Comparison of ENCODE assay signal across 8 mouse cellular contexts in genomic region chr11:97839441-97840134, GRCm38 (mm10). TPM values are rescaled to one million over a fixed set of nuclear protein-coding genes. Genes with fewer than 3 reads are reported as not detected.
DNase-seq lines count a peak whose midpoint lies in the region; ATAC-seq lines count a peak whose summit lies in the region.

No protein-coding gene starts in this region.

- H3K27ac ChIP-seq in heart, embryonic 13.5 days (replicated peaks), result no peak overlapping the region
- H3K27ac ChIP-seq in embryonic facial prominence, embryonic 13.5 days, result peak overlapping the region; percentile 52
- peak overlapping the region; percentile 6; the same call in 1 of the 2 replicates for H3K27ac ChIP-seq in liver, embryonic 13.5 days

- H3K4me1 ChIP-seq in heart, embryonic 13.5 days, result peaks cover 29% of the 10 kb centered on the region
- peaks cover 16% of the 10 kb centered on the region; the same call in 1 of the 2 replicates for H3K4me1 ChIP-seq in embryonic facial prominence, embryonic 13.5 days
- H3K4me1 ChIP-seq in liver, embryonic 13.5 days (replicated peaks), result peaks cover 55% of the 10 kb centered on the region

- no peak overlapping the region for H3K4me2 ChIP-seq in heart, embryonic 13.5 days
- H3K4me2 ChIP-seq in embryonic facial prominence, embryonic 13.5 days, result peak overlapping the region; percentile 14
- H3K4me2 ChIP-seq in liver, embryonic 13.5 days, result no peak overlapping the region

- WGBS in heart, embryonic 13.5 days, result 56% methylated on average over 11 of the region's 11 CpGs
- WGBS in embryonic facial prominence, embryonic 13.5 days, result 47% methylated on average over 11 of the region's 11 CpGs
- WGBS in liver, embryonic 13.5 days (ENCODE audit: insufficient replicate concordance), result 67% methylated on average over 11 of the region's 11 CpGs

- peak overlapping the region; percentile 24; the same call in 1 of the 2 replicates for H3K9ac ChIP-seq in heart, embryonic 13.5 days
- peak overlapping the region; percentile 32; the same call in 1 of the 2 replicates for H3K9ac ChIP-seq in embryonic facial prominence, embryonic 13.5 days
- H3K9ac ChIP-seq in liver, embryonic 13.5 days, result no peak overlapping the region

- no peak for ATAC-seq in heart, embryonic 13.5 days (ENCODE audit: extremely low read depth, insufficient number of reproducible peaks, low FRiP score, low TSS enrichment)
- ATAC-seq in embryonic facial prominence, embryonic 13.5 days (ENCODE audit: insufficient number of reproducible peaks, insufficient read depth, low FRiP score, low TSS enrichment, low read depth), result no peak
- no peak for ATAC-seq in liver, embryonic 13.5 days (ENCODE audit: low read depth)

- no peak overlapping the region for H3K4me3 ChIP-seq in heart, embryonic 13.5 days
- no peak overlapping the region for H3K4me3 ChIP-seq in embryonic facial prominence, embryonic 13.5 days
- no peak overlapping the region for H3K4me3 ChIP-seq in liver, embryonic 13.5 days (replicated peaks)

- no peak for DNase-seq in heart, adult 18-20 months
- peak; percentile 11 for DNase-seq in ES-CJ7 (ENCODE audit: low read depth, low spot score)
- no peak for DNase-seq in liver, embryonic 13.5 days
- no peak for DNase-seq in ovary, postnatal 10 days (ENCODE audit: low spot score)
- no peak for DNase-seq in thymus, postnatal 25 days
- DNase-seq in spleen, postnatal 36 days (ENCODE audit: low spot score in 2 of 2), result no peak

- peaks cover 37% of the 10 kb centered on the region for H3K36me3 ChIP-seq in heart, embryonic 13.5 days
- peaks cover 39% of the 10 kb centered on the region for H3K36me3 ChIP-seq in embryonic facial prominence, embryonic 13.5 days
- H3K36me3 ChIP-seq in liver, embryonic 13.5 days, result peaks cover 20% of the 10 kb centered on the region

- no peaks in the 10 kb centered on the region for H3K27me3 ChIP-seq in heart, embryonic 13.5 days (replicated peaks)
- no peaks in the 10 kb centered on the region for H3K27me3 ChIP-seq in embryonic facial prominence, embryonic 13.5 days
- H3K27me3 ChIP-seq in liver, embryonic 13.5 days, result no peaks in the 10 kb centered on the region

- no peaks in the 10 kb centered on the region for H3K9me3 ChIP-seq in heart, embryonic 13.5 days
- no peaks in the 10 kb centered on the region for H3K9me3 ChIP-seq in embryonic facial prominence, embryonic 13.5 days
- no peaks in the 10 kb centered on the region for H3K9me3 ChIP-seq in liver, embryonic 13.5 days (replicated peaks)

RNA-seq across cellular contexts. Expression of gene B230217C12Rik, which starts 1.0 kb away (rescaled TPM):
- 5.1 and 5.5 TPM in 2 replicates for polyA plus RNA-seq in heart, embryonic 13.5 days (2015; fragmentation: Nextera tagmentation; extraction: Ambion mirVana)
- under 1 TPM; 0.51 to 0.55 TPM for total RNA-seq in heart, adult 18-20 months (2021)
- 10.5 and 11.8 TPM in 2 replicates for polyA plus RNA-seq in embryonic facial prominence, embryonic 13.5 days (2015; fragmentation: Nextera tagmentation; extraction: Ambion mirVana)
- polyA plus RNA-seq in liver, embryonic 13.5 days (2015; fragmentation: Nextera tagmentation; extraction: Ambion mirVana), result 0.85 and 1.3 TPM in 2 replicates

RNA-seq across cellular contexts. Expression of gene Lasp1, which starts 40.8 kb away (rescaled TPM):
- polyA plus RNA-seq in heart, embryonic 13.5 days (2015; fragmentation: Nextera tagmentation; extraction: Ambion mirVana), result 45.1 and 46.0 TPM in 2 replicates
- total RNA-seq in heart, adult 18-20 months (2021), result 10 to 100 TPM; 34.9 to 36.6 TPM
- 122 and 131 TPM in 2 replicates for polyA plus RNA-seq in embryonic facial prominence, embryonic 13.5 days (2015; fragmentation: Nextera tagmentation; extraction: Ambion mirVana)
- 27.5 and 31.2 TPM in 2 replicates for polyA plus RNA-seq in liver, embryonic 13.5 days (2015; fragmentation: Nextera tagmentation; extraction: Ambion mirVana)

RNA-seq across cellular contexts. Expression of gene Fbxo47, which starts 44.4 kb away (rescaled TPM):
- 0.70 and 1.1 TPM in 2 replicates for polyA plus RNA-seq in heart, embryonic 13.5 days (2015; fragmentation: Nextera tagmentation; extraction: Ambion mirVana)
- total RNA-seq in heart, adult 18-20 months (2021), result under 1 TPM; 0.35 to 0.75 TPM
- polyA plus RNA-seq in embryonic facial prominence, embryonic 13.5 days (2015; fragmentation: Nextera tagmentation; extraction: Ambion mirVana), result 0.66 and 0.84 TPM in 2 replicates
- 0.33 and 0.46 TPM in 2 replicates for polyA plus RNA-seq in liver, embryonic 13.5 days (2015; fragmentation: Nextera tagmentation; extraction: Ambion mirVana)

RNA-seq across cellular contexts. Expression of gene Rpl23, which starts 57.4 kb away (rescaled TPM):
- polyA plus RNA-seq in heart, embryonic 13.5 days (2015; fragmentation: Nextera tagmentation; extraction: Ambion mirVana), result 376 and 393 TPM in 2 replicates
- 100 to 1,000 TPM; 505 to 584 TPM for total RNA-seq in heart, adult 18-20 months (2021)
- polyA plus RNA-seq in embryonic facial prominence, embryonic 13.5 days (2015; fragmentation: Nextera tagmentation; extraction: Ambion mirVana), result 596 and 632 TPM in 2 replicates
- 436 and 468 TPM in 2 replicates for polyA plus RNA-seq in liver, embryonic 13.5 days (2015; fragmentation: Nextera tagmentation; extraction: Ambion mirVana)
